Mouse (Mus musculus) heart, embryonic 14.5 days (tissue): ENCODE data around the gene Pik3r2. TPM values are rescaled to one million over a fixed set of nuclear protein-coding genes. Genes with fewer than 3 reads are reported as not detected.

Source experiments
- ATAC-seq: fragments of 200-750 bp; cut with Nextera tagmentation; 2 replicates; pipeline ENCODE4 v1.8.0; 2017; ENCODE audit warnings: low read depth, moderate TSS enrichment; ENCODE audit not compliant: insufficient number of reproducible peaks, insufficient read depth, low FRiP score
- H3K27ac ChIP-seq, 2 experiments: fragments of 200-500 bp in 1 of 2; fragments of 300-500 bp in 1 of 2; sonication (generic) in 1 of 2; replicated peaks in 1 of 2; 2 replicates each; pipeline ENCODE4 v1.5.1; 2012 to 2014; ENCODE audit warnings: low read depth in 2 of 2, low read length in 2 of 2, control low read depth in 1 of 2, mild to moderate bottlenecking in 1 of 2, mixed read lengths in 1 of 2; ENCODE audit not compliant: control insufficient read depth in 1 of 2, insufficient read depth in 1 of 2
- H3K27me3 ChIP-seq: fragments of 300-500 bp; sonication (generic); 2 replicates; pipeline ENCODE4 v1.6.1; 2014; ENCODE audit warnings: mild to moderate bottlenecking, low read length, control low read depth; ENCODE audit not compliant: control insufficient read depth, insufficient read depth
- H3K36me3 ChIP-seq: fragments of 300-500 bp; sonication (generic); 2 replicates; pipeline ENCODE4 v1.6.1; 2014; ENCODE audit warnings: mild to moderate bottlenecking, control low read depth, low read length, mixed read lengths; ENCODE audit not compliant: control insufficient read depth, insufficient read depth
- H3K4me1 ChIP-seq, 2 experiments: fragments of 200-500 bp in 1 of 2; fragments of 300-500 bp in 1 of 2; sonication (generic) in 1 of 2; 2 replicates each; pipeline ENCODE4 v1.6.1; 2012 to 2014; ENCODE audit warnings: low read length in 2 of 2, control low read depth in 1 of 2, mixed read lengths in 1 of 2; ENCODE audit not compliant: control insufficient read depth in 2 of 2, insufficient read depth in 2 of 2
- H3K4me2 ChIP-seq: fragments of 300-500 bp; sonication (generic); 2 replicates; pipeline ENCODE4 v1.6.1; 2014; ENCODE audit warnings: mild to moderate bottlenecking, low read length
- H3K4me3 ChIP-seq, 2 experiments: fragments of 200-500 bp in 1 of 2; fragments of 300-500 bp in 1 of 2; sonication (generic) in 1 of 2; 2 replicates each; pipeline ENCODE4 v1.5.1; 2012 to 2014; ENCODE audit warnings: low read length in 2 of 2, mild to moderate bottlenecking in 2 of 2, control low read depth in 1 of 2, low read depth in 1 of 2, moderate library complexity in 1 of 2; ENCODE audit not compliant: control insufficient read depth in 1 of 2, insufficient read depth in 1 of 2
- H3K9ac ChIP-seq: fragments of 300-500 bp; sonication (generic); 2 replicates; pipeline ENCODE4 v1.6.1; 2014; ENCODE audit warnings: mild to moderate bottlenecking, low read length
- H3K9me3 ChIP-seq: fragments of 300-500 bp; sonication (generic); 2 replicates; pipeline ENCODE4 v1.6.1; 2016; ENCODE audit warnings: low read length, control low read depth; ENCODE audit not compliant: control insufficient read depth
- WGBS: fragments of 180-500 bp; shearing (Covaris S2); extraction: QIAGEN DNeasy Blood & Tissue Kit; methylation state at CpG from one replicate; pipeline ENCODE4 v1.1.7; 2014; 5-methylcytosine and 5-hydroxymethylcytosine counted together
- polyA plus RNA-seq: library from polyadenylated mRNA; unstranded; fragments of >200 nt; fragmentation: Nextera tagmentation; extraction: Ambion mirVana; gene quantifications from 2 replicates; pipeline ENCODE4 v1.2.1, GENCODE M21; 2014

Pik3r2 gene
- polyA plus RNA-seq, 1 experiment from 2014 or later: 26.7 TPM

DNA sequence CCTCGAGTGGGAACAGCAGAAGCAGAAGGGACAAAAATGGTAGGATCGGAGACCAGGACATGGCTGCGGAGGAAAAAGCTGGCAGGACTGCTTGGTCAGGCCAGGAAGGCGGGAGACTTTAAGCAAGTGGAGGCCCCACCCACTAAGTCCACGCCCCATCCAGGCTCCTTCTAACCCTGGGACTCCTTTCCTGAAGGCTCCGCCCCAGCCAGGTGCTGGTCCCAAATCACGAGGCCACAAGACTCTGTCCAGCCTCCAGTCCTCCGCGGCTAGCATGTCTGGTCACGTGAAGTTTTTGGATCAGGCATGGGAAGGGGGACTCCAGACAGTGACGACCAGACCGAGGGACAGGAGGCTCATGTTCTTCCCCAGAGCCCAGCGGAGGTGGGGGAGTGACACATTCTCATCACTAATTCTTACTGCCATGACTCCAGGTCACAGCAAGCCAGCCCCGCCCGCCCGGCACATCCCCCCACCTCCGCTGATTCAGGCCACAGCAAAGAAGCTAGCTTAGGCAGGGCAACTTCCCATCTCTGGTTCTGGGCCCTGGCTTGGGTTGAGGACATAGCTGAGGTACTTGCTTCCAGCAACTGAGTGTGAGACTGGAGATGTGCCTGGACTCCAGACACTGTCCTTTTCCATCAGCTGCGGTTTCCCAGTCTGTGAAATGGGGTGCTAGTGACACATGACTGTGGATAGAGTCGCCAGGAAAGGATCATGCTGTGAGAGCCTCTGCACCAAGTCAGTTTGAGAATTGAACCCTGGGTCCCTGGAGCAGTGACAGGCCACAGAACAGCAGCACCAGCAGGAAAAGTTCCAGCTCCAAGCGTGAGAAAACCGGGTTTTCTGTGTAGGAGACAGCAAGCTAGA lies 9.7 kb downstream of the Pik3r2 start:
- peak overlapping the region; percentile 46 to 49 for H3K4me3 ChIP-seq
- WGBS: 9% methylated on average over 21 of the region's 21 CpGs
- peaks cover 39% of the 10 kb centered on the region for H3K36me3 ChIP-seq
- H3K27me3 ChIP-seq: no peaks in the 10 kb centered on the region
- H3K4me1 ChIP-seq: peaks cover 11 to 18% of the 10 kb centered on the region in 2 experiments; a peak in 3 of 4 replicates
- no peak overlapping the region for H3K27ac ChIP-seq
- peak; percentile 22; the same call in 1 of the 2 replicates for ATAC-seq
- H3K4me2 ChIP-seq: peak overlapping the region; percentile 82
- H3K9me3 ChIP-seq: no peaks in the 10 kb centered on the region
- H3K9ac ChIP-seq: peak overlapping the region; percentile 71

DNA sequence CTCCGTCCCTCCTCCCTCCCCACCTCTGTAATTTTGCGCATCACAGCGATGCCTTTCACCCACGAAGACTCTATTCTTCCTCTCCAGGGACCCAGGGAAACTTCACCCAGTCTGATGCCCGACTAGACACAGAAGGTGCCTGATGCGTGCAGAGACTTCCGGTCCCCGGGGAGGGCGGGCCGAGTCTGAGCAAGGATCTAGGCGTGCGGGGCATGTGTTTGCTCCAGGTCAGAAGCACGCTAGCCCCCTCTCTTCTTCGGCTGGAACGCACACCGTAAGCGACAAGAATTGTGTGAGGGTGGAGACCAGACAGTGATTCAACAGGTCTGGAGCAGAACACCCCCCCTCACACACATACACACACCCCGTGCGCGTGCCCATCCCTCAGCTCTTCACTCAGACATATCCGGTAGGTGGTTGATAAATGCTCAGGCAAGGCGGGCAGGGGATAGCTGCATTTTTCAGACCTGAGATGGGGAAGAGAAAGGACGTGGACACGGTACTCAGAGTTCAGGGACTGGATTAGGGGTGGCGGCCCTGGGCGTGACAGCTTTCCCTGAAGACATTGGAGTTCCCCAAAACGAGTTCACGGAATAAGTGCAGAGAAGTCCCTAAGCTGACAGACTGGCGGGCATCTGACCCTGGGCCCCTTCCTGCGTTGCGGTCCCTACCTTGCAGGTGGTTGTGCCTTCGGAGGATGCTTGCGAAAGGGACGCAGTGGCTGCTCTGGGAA lies 10.5 kb downstream of the Pik3r2 start:
- peak overlapping the region; percentile 46 to 49 for H3K4me3 ChIP-seq
- H3K27ac ChIP-seq: no peak overlapping the region
- H3K4me1 ChIP-seq: peaks cover 13 to 18% of the 10 kb centered on the region in 2 experiments; a peak in 3 of 4 replicates
- WGBS: under 1% methylated on average over 34 of the region's 34 CpGs
- H3K36me3 ChIP-seq: peaks cover 31% of the 10 kb centered on the region
- H3K9ac ChIP-seq: peak overlapping the region; percentile 71
- H3K27me3 ChIP-seq: no peaks in the 10 kb centered on the region
- peak overlapping the region; percentile 82 for H3K4me2 ChIP-seq
- no peaks in the 10 kb centered on the region for H3K9me3 ChIP-seq
- ATAC-seq: no peak

DNA sequence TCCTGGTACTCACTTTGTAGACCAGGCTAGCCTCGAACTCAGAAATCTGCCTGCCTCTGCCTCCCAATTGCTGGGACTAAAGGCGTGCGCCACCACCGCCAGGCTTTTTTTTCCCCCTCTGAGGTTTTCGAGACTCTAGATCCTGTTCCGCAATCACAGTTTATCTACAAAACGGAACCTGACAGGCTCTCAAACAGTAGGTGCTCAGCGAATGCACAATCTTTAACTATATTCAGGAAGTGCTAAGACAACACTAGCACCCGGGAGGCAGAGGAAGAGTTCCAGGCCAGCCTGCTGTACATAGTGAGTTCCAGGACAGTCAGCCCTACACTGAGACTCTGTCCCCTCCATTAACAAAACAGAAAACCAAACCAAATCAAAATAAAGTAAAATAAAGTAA lies 11.2 kb downstream of the Pik3r2 start:
- Histone ChIP-seq H3K9me3 (no peaks in the 10 kb centered on the region), H3K27ac (no peak overlapping the region), H3K9ac (peak overlapping the region; percentile 71), H3K4me1 (peaks cover 13 to 19% of the 10 kb centered on the region in 2 experiments; a peak in 3 of 4 replicates), H3K27me3 (no peaks in the 10 kb centered on the region), H3K4me2 (peak overlapping the region; percentile 82), H3K4me3 (peak overlapping the region in 1 of 2 experiments; percentile 49; a peak in 2 of 4 replicates), H3K36me3 (peaks cover 24% of the 10 kb centered on the region)
- ATAC-seq: no peak
- 74% methylated on average over 9 of the region's 9 CpGs for WGBS

DNA sequence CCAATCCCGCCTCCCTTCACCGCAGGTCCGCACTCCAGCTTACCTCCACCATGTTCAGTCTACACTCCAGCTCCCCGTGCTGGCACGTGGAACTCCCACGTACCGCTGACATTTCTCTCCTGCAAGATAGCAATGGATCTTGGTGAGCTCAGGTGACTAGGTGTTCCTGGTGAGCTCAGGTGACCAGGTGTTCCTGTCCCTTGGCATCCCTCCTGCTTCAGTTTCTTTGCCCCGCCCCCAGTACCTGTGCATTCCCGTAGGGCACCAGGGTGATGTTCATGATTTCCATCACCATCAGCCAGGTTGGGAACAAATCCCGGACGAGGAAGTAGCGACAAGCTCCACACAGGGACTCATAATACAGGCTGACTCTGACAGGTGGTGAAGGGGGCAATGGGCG lies 11.8 kb downstream of the Pik3r2 start:
- H3K9me3 ChIP-seq: no peaks in the 10 kb centered on the region
- no peak overlapping the region for H3K4me2 ChIP-seq
- 95% methylated on average over 13 of the region's 13 CpGs for WGBS
- no peak for ATAC-seq
- H3K4me3 ChIP-seq: no peak overlapping the region
- H3K36me3 ChIP-seq: peaks cover 17% of the 10 kb centered on the region
- H3K27ac ChIP-seq: no peak overlapping the region
- H3K27me3 ChIP-seq: no peaks in the 10 kb centered on the region
- no peak overlapping the region for H3K9ac ChIP-seq
- peaks cover 16 to 25% of the 10 kb centered on the region in 2 experiments for H3K4me1 ChIP-seq

DNA sequence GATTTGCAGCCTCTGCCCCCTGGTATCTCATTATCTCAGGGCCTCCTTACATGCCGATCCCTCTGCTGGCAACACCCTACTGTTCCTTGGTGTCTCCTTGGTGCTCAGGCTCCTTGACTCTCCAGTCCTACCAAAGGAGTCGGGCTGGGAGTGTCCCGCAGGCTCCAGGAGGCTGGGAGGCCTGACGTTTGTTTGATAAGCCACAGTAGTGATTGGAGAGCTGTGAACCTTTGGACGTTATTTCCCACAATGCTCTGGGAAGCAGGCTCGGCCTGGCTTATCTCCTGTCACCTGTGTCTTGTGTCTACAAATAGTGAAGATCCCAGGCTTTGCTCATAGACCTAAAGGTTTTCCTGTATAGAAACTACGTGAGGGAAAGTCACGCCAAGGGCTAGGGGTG lies 12.5 kb downstream of the Pik3r2 start:
- WGBS: 50% methylated on average over 8 of the region's 8 CpGs

GRCm38 (mm10) chr8:70763354-70763753 lies 13.2 kb downstream of the Pik3r2 start:
- H3K27me3 ChIP-seq: no peaks in the 10 kb centered on the region
- H3K36me3 ChIP-seq: peaks cover 10% of the 10 kb centered on the region
- no peak overlapping the region for H3K9ac ChIP-seq
- H3K27ac ChIP-seq: no peak overlapping the region
- ATAC-seq: no peak
- no peaks in the 10 kb centered on the region for H3K9me3 ChIP-seq
- WGBS: 7% methylated on average over 3 of the region's 3 CpGs
- no peak overlapping the region for H3K4me3 ChIP-seq
- H3K4me1 ChIP-seq: peaks cover 16 to 35% of the 10 kb centered on the region in 2 experiments
- no peak overlapping the region for H3K4me2 ChIP-seq

More for the DNA sequence above, 12.5 kb downstream of the Pik3r2 start:
- H3K27me3 ChIP-seq: no peaks in the 10 kb centered on the region
- ATAC-seq: no peak
- H3K4me2 ChIP-seq: no peak overlapping the region
- H3K27ac ChIP-seq: no peak overlapping the region
- H3K9me3 ChIP-seq: no peaks in the 10 kb centered on the region
- H3K4me1 ChIP-seq: peaks cover 16 to 32% of the 10 kb centered on the region in 2 experiments
- peaks cover 14% of the 10 kb centered on the region for H3K36me3 ChIP-seq
- no peak overlapping the region for H3K9ac ChIP-seq
- no peak overlapping the region for H3K4me3 ChIP-seq

DNA sequence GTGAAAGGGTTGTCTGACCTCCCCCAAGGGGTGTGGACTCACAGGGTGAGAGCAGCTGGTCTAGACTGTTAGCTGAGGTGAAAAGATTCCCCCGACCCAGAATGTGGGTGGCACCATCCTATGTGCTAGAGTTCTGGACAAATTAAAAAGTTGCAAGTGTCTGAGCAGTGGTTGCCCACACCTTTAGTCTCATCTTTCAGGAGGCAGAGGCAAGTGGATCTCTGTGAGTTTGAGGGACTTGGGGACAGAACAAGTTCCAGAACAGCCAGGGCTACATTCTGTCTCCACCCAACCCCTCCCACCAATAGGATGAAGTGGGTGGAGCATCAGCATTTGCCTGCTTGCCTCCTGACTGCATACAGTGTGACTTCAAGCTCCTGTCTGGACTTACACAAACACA lies 14.4 kb downstream of the Pik3r2 start:
- H3K36me3 ChIP-seq: peaks cover 16% of the 10 kb centered on the region
- no peaks in the 10 kb centered on the region for H3K27me3 ChIP-seq
- no peak overlapping the region for H3K27ac ChIP-seq
- H3K4me3 ChIP-seq: no peak overlapping the region
- no peaks in the 10 kb centered on the region for H3K9me3 ChIP-seq
- 79% methylated on average over 1 of the region's 1 CpGs for WGBS
- H3K9ac ChIP-seq: no peak overlapping the region
- no peak for ATAC-seq
- peaks cover 16 to 35% of the 10 kb centered on the region in 2 experiments for H3K4me1 ChIP-seq
- H3K4me2 ChIP-seq: no peak overlapping the region
